Mouse (Mus musculus) stomach, embryonic 14.5 days (tissue): ENCODE results near the gene A930002H24Rik. TPM values are rescaled to one million over a fixed set of nuclear protein-coding genes. Genes with fewer than 3 reads are reported as not detected.

ENCODE experiments used
- ATAC-seq: fragments of 200-750 bp; cut with Nextera tagmentation; 2 replicates; pipeline ENCODE4 v1.8.0; 2017; ENCODE audit warnings: low read depth, moderate TSS enrichment; ENCODE audit not compliant: insufficient number of reproducible peaks, insufficient read depth, low FRiP score
- H3K27ac ChIP-seq: fragments of 300-500 bp; sonication (generic); 2 replicates; pipeline ENCODE4 v1.5.1; 2014; ENCODE audit warnings: mild to moderate bottlenecking, low read length, moderate library complexity, mixed read lengths
- H3K27me3 ChIP-seq: fragments of 300-500 bp; sonication (generic); 2 replicates; pipeline ENCODE4 v1.6.1; 2014; ENCODE audit warnings: low read length, control low read depth, mixed read lengths; ENCODE audit not compliant: control insufficient read depth, insufficient read depth
- H3K36me3 ChIP-seq: fragments of 300-500 bp; sonication (generic); 2 replicates; pipeline ENCODE4 v1.6.1; 2014; ENCODE audit warnings: mild to moderate bottlenecking, control low read depth, low read length, moderate library complexity, mixed read lengths; ENCODE audit not compliant: control insufficient read depth, insufficient read depth
- H3K4me1 ChIP-seq: fragments of 300-500 bp; sonication (generic); 2 replicates; pipeline ENCODE4 v1.6.1; 2014; ENCODE audit warnings: low read length, control low read depth, mixed read lengths; ENCODE audit not compliant: control insufficient read depth, insufficient read depth
- H3K4me2 ChIP-seq: fragments of 300-500 bp; sonication (generic); replicated peaks from 2 replicates; pipeline ENCODE4 v1.6.1; 2014; ENCODE audit warnings: low read depth, low read length, control low read depth
- H3K4me3 ChIP-seq: fragments of 300-500 bp; sonication (generic); 2 replicates; pipeline ENCODE4 v1.5.1; 2014; ENCODE audit warnings: low read depth, low read length, control low read depth
- H3K9ac ChIP-seq: fragments of 300-500 bp; sonication (generic); replicated peaks from 2 replicates; pipeline ENCODE4 v1.6.1; 2014; ENCODE audit warnings: low read depth, mild to moderate bottlenecking, control low read depth, low read length, moderate library complexity, mixed read lengths
- H3K9me3 ChIP-seq: fragments of 300-500 bp; sonication (generic); 2 replicates; pipeline ENCODE4 v1.6.1; 2016; ENCODE audit warnings: low read depth, low read length, control low read depth; ENCODE audit not compliant: control insufficient read depth
- WGBS: fragments of 180-500 bp; shearing (Covaris S2); extraction: QIAGEN DNeasy Blood & Tissue Kit; methylation state at CpG from one replicate; pipeline ENCODE4 v1.1.7; 2014; 5-methylcytosine and 5-hydroxymethylcytosine counted together
- polyA plus RNA-seq: library from polyadenylated mRNA; unstranded; fragments of >200 nt; fragmentation: Nextera tagmentation; extraction: Ambion mirVana; gene quantifications from 2 replicates; pipeline ENCODE4 v1.2.1, GENCODE M21; 2014

The A930002H24Rik gene
- polyA plus RNA-seq, 1 experiment from 2014 or later, result 3.5 TPM

DNA sequence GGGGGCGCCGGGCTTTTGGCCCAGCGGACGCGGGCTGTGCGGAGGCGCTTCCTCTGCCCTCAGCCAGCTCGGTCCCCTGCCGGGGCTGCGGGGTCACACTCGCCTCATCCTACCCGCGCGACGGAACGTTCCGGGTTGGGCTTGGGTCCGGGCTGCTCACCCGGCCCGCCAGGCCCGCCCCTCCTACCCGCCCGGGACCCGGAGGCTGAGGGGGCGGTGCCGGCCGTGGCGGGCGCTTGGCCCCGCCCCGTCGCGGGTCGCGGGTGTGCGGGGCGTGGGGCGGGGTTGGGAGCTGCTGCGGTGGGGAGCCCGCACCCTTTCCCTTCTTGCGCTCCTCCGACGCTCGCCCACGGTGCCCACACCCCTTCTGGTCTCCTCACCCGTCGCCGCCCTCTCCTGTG lies 580 bp upstream of the A930002H24Rik start:
- Histone ChIP-seq H3K27ac (peak overlapping the region; percentile 61; the same call in 1 of the 2 replicates), H3K4me2 (peak overlapping the region; percentile 83), H3K9me3 (no peaks in the 10 kb centered on the region), H3K27me3 (no peaks in the 10 kb centered on the region), H3K9ac (peak overlapping the region; percentile 62), H3K36me3 (no peaks in the 10 kb centered on the region), H3K4me1 (no peaks in the 10 kb centered on the region), H3K4me3 (peak overlapping the region; percentile 89)
- WGBS, result under 1% methylated on average over 44 of the region's 48 CpGs
- peak; percentile 62 for ATAC-seq

DNA sequence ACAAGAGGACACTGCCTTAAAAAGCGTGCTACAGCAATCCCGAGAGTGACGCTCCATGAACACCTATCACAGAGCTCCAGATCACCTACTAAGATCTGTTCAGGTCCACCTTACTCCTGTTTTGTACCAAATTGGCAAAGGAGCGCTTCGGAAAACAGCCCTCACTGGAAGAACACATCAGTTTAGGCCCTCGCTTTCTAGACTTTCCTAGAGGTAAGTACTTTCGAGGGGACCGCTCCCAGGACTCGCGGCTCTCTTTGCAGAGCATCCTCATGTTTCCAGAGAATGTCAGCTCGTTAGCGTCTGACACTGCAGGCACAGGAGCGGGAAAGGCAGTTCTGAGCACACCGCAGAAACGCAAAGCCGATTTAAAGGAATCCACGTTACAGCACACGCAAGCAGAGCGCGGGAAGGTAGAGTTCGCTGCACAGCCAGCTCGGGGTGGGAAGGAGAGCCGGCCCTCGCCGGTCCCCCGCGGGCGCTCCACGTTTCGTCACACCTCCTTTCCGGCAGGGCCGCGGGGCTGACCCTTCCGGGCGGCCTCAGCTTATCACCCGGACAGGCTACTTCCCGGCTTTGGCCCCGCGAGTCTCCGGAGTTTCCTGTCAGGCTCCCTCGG lies 470 bp downstream of the A930002H24Rik start, which contains the start of gene Fer:
Gene Fer (plus strand): TSS at position 51 of the 619 bp plus-strand sequence.
- Histone ChIP-seq H3K27me3 (no peaks in the 10 kb centered on the region), H3K27ac (peak within 1 kb of the TSS; percentile 59; the same call in 1 of the 2 replicates), H3K9ac (peak within 1 kb of the TSS; percentile 62), H3K4me3 (peak within 1 kb of the TSS; percentile 89), H3K4me2 (peak within 1 kb of the TSS; percentile 80), H3K36me3 (no peaks in the 10 kb centered on the region), H3K4me1 (no peaks in the 10 kb centered on the region), H3K9me3 (no peaks in the 10 kb centered on the region)
- peak; percentile 40 for ATAC-seq
- 1% methylated on average over 41 of the region's 41 CpGs for WGBS

DNA sequence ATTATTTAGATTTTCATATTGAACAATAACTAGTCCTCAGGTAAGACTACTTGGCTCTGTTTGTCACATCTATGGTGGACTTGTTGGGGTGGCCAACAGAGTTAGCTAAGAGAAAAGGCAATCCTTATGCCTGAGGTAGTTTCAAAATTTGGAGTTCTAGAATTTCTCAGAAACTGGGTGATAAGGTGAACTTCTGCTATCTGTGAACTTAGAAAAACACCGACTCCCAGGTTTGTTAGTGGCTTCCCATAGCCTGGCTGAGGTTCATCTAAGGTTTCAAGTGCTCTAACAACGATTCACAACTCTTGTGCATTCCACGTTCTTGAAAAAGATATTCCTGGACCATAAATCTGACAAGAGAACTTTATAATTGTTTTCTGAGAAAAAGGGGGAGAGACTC lies 1.2 kb downstream of the A930002H24Rik start:
- H3K9ac ChIP-seq, result no peak overlapping the region

DNA sequence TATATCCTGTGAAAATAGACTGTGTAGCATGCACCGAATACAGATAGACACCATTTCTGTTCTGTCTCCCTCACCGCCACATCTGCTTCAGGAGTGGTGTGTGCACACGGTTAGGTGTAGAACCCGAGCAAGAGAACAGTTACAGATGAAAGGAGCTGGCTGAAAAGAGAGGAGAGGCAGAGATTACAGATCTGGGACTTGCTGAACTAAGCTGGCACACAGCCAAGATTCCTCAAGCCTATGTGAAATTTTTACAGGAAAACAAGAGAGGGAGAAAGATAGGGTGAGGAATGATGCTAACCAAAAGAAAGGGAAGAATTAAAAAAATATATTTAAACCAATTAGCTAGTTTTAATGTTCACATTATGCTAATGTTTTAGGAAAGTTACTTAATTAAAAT lies 2.6 kb downstream of the A930002H24Rik start:
- H3K9me3 ChIP-seq, result no peaks in the 10 kb centered on the region
- WGBS, result 38% methylated on average over 4 of the region's 4 CpGs

More for the DNA sequence above, 1.2 kb downstream of the A930002H24Rik start:
- no peaks in the 10 kb centered on the region for H3K9me3 ChIP-seq
- no peak overlapping the region for H3K4me3 ChIP-seq
- H3K4me1 ChIP-seq, result no peaks in the 10 kb centered on the region
- no peak overlapping the region for H3K27ac ChIP-seq
- no peak for ATAC-seq
- 49% methylated on average over 3 of the region's 3 CpGs for WGBS
- H3K4me2 ChIP-seq, result 0 out of 2 replicates have a peak overlapping the region, but pooled peaks have one; percentile 80
- no peaks in the 10 kb centered on the region for H3K27me3 ChIP-seq
- no peaks in the 10 kb centered on the region for H3K36me3 ChIP-seq

DNA sequence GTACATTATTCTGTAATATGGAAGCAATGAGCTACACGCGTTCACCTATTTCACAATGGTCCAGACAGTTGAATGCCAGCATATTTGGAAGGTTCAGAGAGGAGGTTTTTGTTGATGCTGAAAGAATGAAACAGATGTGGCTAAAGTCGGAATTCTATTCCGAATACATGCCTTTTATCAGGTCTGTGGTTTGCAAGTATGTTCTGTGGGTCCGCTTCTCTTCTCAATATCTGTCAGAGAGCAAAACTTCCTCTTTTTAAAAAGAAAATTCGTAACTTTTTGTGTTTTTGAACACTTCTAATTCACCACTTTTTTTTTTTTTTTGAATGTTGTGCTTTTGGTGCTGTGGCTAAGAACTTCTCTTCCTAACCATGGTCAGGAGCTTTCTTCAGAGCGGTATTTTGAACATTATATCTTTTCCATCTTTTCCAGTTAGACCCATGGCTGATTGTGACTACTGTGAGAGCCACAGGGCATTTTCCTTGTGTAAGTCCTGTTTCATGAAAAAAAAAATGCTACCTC lies 6.5 kb downstream of the A930002H24Rik start:
- ATAC-seq, result no peak
- Histone ChIP-seq H3K4me2 (no peak overlapping the region), H3K4me1 (no peaks in the 10 kb centered on the region), H3K27me3 (no peaks in the 10 kb centered on the region), H3K36me3 (no peaks in the 10 kb centered on the region), H3K9ac (no peak overlapping the region), H3K4me3 (no peak overlapping the region), H3K27ac (no peak overlapping the region), H3K9me3 (no peaks in the 10 kb centered on the region)
- 91% methylated on average over 7 of the region's 7 CpGs for WGBS

More for the DNA sequence above, 2.6 kb downstream of the A930002H24Rik start:
- no peaks in the 10 kb centered on the region for H3K36me3 ChIP-seq
- H3K4me3 ChIP-seq, result no peak overlapping the region
- no peak overlapping the region for H3K4me2 ChIP-seq
- no peaks in the 10 kb centered on the region for H3K27me3 ChIP-seq
- no peak for ATAC-seq
- no peak overlapping the region for H3K9ac ChIP-seq
- no peaks in the 10 kb centered on the region for H3K4me1 ChIP-seq
- no peak overlapping the region for H3K27ac ChIP-seq

DNA sequence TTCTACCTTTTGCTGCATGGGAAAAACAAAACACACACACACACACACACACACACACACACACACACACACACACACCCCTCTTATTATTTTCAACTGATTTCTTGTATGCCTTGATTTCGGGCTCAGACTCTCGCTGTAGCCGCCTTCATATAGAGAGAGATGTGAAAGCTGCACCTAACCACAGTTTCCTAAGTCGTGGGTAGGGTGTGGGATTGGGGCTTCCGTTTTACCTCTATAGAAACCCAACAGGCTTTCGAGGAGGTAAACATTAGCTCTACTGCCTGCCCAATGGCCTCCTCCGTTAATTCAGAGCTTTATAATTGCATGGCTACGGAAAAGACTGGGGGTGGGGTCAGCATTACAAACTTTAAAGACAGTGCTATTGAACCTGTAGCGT lies 13.6 kb downstream of the A930002H24Rik start:
- Histone ChIP-seq H3K4me2 (peak overlapping the region; percentile 52; the same call in 1 of the 2 replicates), H3K27ac (no peak overlapping the region)
- 86% methylated on average over 9 of the region's 9 CpGs for WGBS

DNA sequence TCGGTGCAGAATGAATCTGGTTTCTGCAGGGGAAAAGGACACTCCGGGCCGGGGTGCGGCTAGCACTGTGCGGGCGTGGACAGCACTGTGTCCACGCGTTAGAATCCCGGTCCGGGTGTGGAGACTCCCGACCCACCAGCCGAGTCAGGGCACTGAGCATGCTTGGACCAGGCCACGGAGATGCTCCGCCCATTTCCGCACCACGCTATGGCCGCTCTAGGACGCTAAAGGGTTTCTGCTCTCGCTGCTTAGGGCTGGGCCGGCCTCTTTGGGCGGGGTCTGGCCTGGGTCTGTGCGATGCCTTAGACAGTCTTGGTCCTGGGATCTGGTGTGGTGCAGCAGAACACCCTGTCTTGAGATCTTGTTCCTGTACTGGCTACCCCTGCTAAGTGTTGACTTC lies 14.0 kb downstream of the A930002H24Rik start:
- no peaks in the 10 kb centered on the region for H3K9me3 ChIP-seq
- H3K4me1 ChIP-seq, result no peaks in the 10 kb centered on the region
- H3K36me3 ChIP-seq, result no peaks in the 10 kb centered on the region
- no peak overlapping the region; the same call in 1 of the 2 replicates for H3K27ac ChIP-seq
- no peaks in the 10 kb centered on the region for H3K27me3 ChIP-seq
- peak overlapping the region; percentile 53 for H3K4me3 ChIP-seq
- peak overlapping the region; percentile 49 for H3K9ac ChIP-seq
- peak; percentile 99 for ATAC-seq
- under 1% methylated on average over 22 of the region's 22 CpGs for WGBS
- H3K4me2 ChIP-seq, result peak overlapping the region; percentile 52

More for the DNA sequence above, 13.6 kb downstream of the A930002H24Rik start:
- Histone ChIP-seq H3K9ac (no peak overlapping the region), H3K4me1 (no peaks in the 10 kb centered on the region), H3K27me3 (no peaks in the 10 kb centered on the region), H3K4me3 (no peak overlapping the region), H3K36me3 (no peaks in the 10 kb centered on the region), H3K9me3 (no peaks in the 10 kb centered on the region)
- ATAC-seq, result no peak

DNA sequence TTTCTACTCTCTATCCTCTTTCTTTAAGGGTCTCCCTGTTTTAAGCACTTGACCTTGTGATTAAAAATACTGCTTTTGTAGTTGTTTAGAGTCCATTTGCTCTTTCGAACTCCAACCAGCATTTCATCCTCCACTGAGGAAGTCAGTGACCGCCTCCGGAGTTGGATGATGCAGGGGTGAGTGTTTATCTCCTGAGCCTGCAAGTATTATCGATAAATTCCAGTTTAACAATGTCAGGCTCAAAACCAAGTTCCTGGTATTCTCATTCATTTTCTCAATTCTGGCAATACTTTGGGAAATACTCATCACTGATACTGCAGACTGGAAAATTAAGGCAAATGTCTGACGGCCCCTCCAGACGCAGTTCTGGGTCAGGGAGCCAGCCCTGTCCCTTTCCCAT lies 14.4 kb downstream of the A930002H24Rik start:
- peak overlapping the region; percentile 53 for H3K4me3 ChIP-seq

More for the DNA sequence above, 14.4 kb downstream of the A930002H24Rik start:
- Histone ChIP-seq H3K27ac (no peak overlapping the region; the same call in 1 of the 2 replicates), H3K4me1 (no peaks in the 10 kb centered on the region), H3K9ac (peak overlapping the region; percentile 49), H3K9me3 (no peaks in the 10 kb centered on the region), H3K36me3 (no peaks in the 10 kb centered on the region), H3K4me2 (peak overlapping the region; percentile 52), H3K27me3 (no peaks in the 10 kb centered on the region)
- 4% methylated on average over 6 of the region's 6 CpGs for WGBS
- ATAC-seq, result peak; percentile 19; the same call in 1 of the 2 replicates
